Mouse (Mus musculus) CH12.LX (cell line): Measurements from ENCODE around the gene Slc31a1. TPM values are rescaled to one million over a fixed set of nuclear protein-coding genes. Genes with fewer than 3 reads are reported as not detected.

Experiments
- DNase-seq: peaks from one replicate; pipeline ENCODE4 v3.0.0-alpha.2; 2013; ENCODE audit errors: extremely low read depth
- H3K27ac ChIP-seq: 2 replicates; pipeline ENCODE4 v1.5.1; 2012; ENCODE audit warnings: low read depth, mild to moderate bottlenecking, control low read depth, moderate library complexity; ENCODE audit not compliant: insufficient read depth
- H3K27me3 ChIP-seq: replicated peaks from 2 replicates; pipeline ENCODE3; 2012; ENCODE audit warnings: inconsistent platforms
- H3K36me3 ChIP-seq, 2 experiments: replicated peaks in 1 of 2; 2 replicates each; pipeline versions ENCODE3 to v1.6.1; 2012; ENCODE audit warnings: inconsistent platforms in 1 of 2, low read length in 1 of 2, mild to moderate bottlenecking in 1 of 2, mixed read lengths in 1 of 2, moderate library complexity in 1 of 2; ENCODE audit not compliant: control insufficient read depth in 1 of 2, insufficient read depth in 1 of 2
- H3K4me1 ChIP-seq, 2 experiments: 2 replicates each; pipeline ENCODE4 v1.6.1; 2012; ENCODE audit warnings: inconsistent platforms in 1 of 2, moderate library complexity in 1 of 2; ENCODE audit not compliant: insufficient read depth in 2 of 2, control insufficient read depth in 1 of 2
- H3K4me2 ChIP-seq: 2 replicates; pipeline ENCODE4 v1.6.1; 2012; ENCODE audit warnings: low read depth, mild to moderate bottlenecking, control low read depth; ENCODE audit not compliant: poor library complexity, insufficient read depth, severe bottlenecking
- H3K4me3 ChIP-seq, 3 experiments: fragments of 150-350 bp in 1 of 3; sonication (generic) in 1 of 3; replicated peaks in 1 of 3; 2 replicates each; pipeline versions ENCODE3 to v1.5.1; 2011 to 2012; ENCODE audit warnings: low read depth in 2 of 3, low read length in 2 of 3, mild to moderate bottlenecking in 2 of 3, moderate library complexity in 2 of 3, control low read depth in 1 of 3, improper control_type of control experiment in 1 of 3, inconsistent platforms in 1 of 3, mixed read lengths in 1 of 3; ENCODE audit not compliant: poor library complexity in 1 of 3
- H3K79me2 ChIP-seq: replicated peaks from 2 replicates; pipeline ENCODE4 v1.6.1; 2012; ENCODE audit warnings: mild to moderate bottlenecking, moderate library complexity; ENCODE audit not compliant: control insufficient read depth, poor library complexity, insufficient read depth, severe bottlenecking; ENCODE audit errors: extremely low read depth
- H3K9ac ChIP-seq: 2 replicates; pipeline ENCODE4 v1.6.1; 2012; ENCODE audit warnings: low read depth, mild to moderate bottlenecking, control low read depth, moderate library complexity; ENCODE audit not compliant: insufficient read depth
- H3K9me3 ChIP-seq: replicated peaks from 2 replicates; pipeline ENCODE3; 2012; ENCODE audit warnings: low read length, inconsistent platforms, mixed read lengths
- CHD1 ChIP-seq: IDR thresholded peaks from 2 replicates; pipeline ENCODE4 v1.6.1; 2012; ENCODE audit warnings: low read depth, low read length, improper control_type of control experiment, inconsistent platforms
- CHD2 ChIP-seq: IDR thresholded peaks from 2 replicates; pipeline ENCODE4 v1.6.1; 2011; ENCODE audit warnings: low read length, improper control_type of control experiment
- CTCF ChIP-seq, 2 experiments: IDR thresholded peaks in 1 of 2; conservative IDR thresholded peaks in 1 of 2; 2 replicates each; pipeline ENCODE4 v1.5.1; 2011 to 2012; ENCODE audit warnings: low read depth in 2 of 2, low read length in 2 of 2, improper control_type of control experiment in 1 of 2, inconsistent platforms in 1 of 2, mild to moderate bottlenecking in 1 of 2, moderate library complexity in 1 of 2
- ELF1 ChIP-seq: IDR thresholded peaks from 2 replicates; pipeline ENCODE4 v1.6.1; 2014; ENCODE audit warnings: low read depth, mild to moderate bottlenecking, inconsistent platforms, low read length, improper control_type of control experiment
- EP300 ChIP-seq: IDR thresholded peaks from 2 replicates; pipeline ENCODE4 v1.6.1; 2011; ENCODE audit warnings: low read length, improper control_type of control experiment
- GABPA ChIP-seq: IDR thresholded peaks from 2 replicates; pipeline ENCODE4 v1.6.1; 2012; ENCODE audit warnings: low read depth, low read length, improper control_type of control experiment, inconsistent platforms; ENCODE audit not compliant: insufficient replicate concordance
- HCFC1 ChIP-seq: IDR thresholded peaks from 2 replicates; pipeline ENCODE4 v1.6.1; 2012; ENCODE audit warnings: low read depth, mild to moderate bottlenecking, inconsistent platforms, low read length, improper control_type of control experiment
- MAFK ChIP-seq: IDR thresholded peaks from 2 replicates; pipeline ENCODE4 v1.6.1; 2011; ENCODE audit warnings: low read length, improper control_type of control experiment; ENCODE audit not compliant: insufficient replicate concordance
- MAZ ChIP-seq: IDR thresholded peaks from 2 replicates; pipeline ENCODE4 v1.6.1; 2012; ENCODE audit warnings: low read depth, mild to moderate bottlenecking, inconsistent platforms, low read length, improper control_type of control experiment, moderate library complexity
- MEF2A ChIP-seq: IDR thresholded peaks from 2 replicates; pipeline ENCODE4 v1.6.1; 2014; ENCODE audit warnings: low read depth, mild to moderate bottlenecking, inconsistent platforms, low read length, improper control_type of control experiment, borderline replicate concordance
- NELFE ChIP-seq: IDR thresholded peaks from 2 replicates; pipeline ENCODE4 v1.6.1; 2011; ENCODE audit warnings: low read depth, low read length, improper control_type of control experiment
- NRF1 ChIP-seq: IDR thresholded peaks from 2 replicates; pipeline ENCODE4 v1.6.1; 2014; ENCODE audit warnings: low read depth, mild to moderate bottlenecking, inconsistent platforms, low read length, improper control_type of control experiment, moderate library complexity
- POLR2AphosphoS2 ChIP-seq: IDR thresholded peaks from 2 replicates; pipeline ENCODE4 v1.6.1; 2011; ENCODE audit warnings: low read depth, low read length, improper control_type of control experiment
- RCOR1 ChIP-seq: conservative IDR thresholded peaks from 2 replicates; pipeline ENCODE4 v1.6.1; 2012; ENCODE audit warnings: low read depth, mild to moderate bottlenecking, inconsistent platforms, low read length, improper control_type of control experiment
- SIN3A ChIP-seq: IDR thresholded peaks from 2 replicates; pipeline ENCODE4 v1.6.1; 2012; ENCODE audit warnings: low read length, improper control_type of control experiment, inconsistent platforms
- TBP ChIP-seq: conservative IDR thresholded peaks from 2 replicates; pipeline ENCODE4 v1.6.1; 2011; ENCODE audit warnings: low read depth, low read length, improper control_type of control experiment
- TCF12 ChIP-seq: IDR thresholded peaks from 2 replicates; pipeline ENCODE4 v1.6.1; 2014; ENCODE audit warnings: low read depth, mild to moderate bottlenecking, inconsistent platforms, low read length, improper control_type of control experiment
- UBTF ChIP-seq: IDR thresholded peaks from 2 replicates; pipeline ENCODE4 v1.6.1; 2012; ENCODE audit warnings: low read depth, mild to moderate bottlenecking, inconsistent platforms, low read length, improper control_type of control experiment, moderate library complexity
- USF1 ChIP-seq: IDR thresholded peaks from 2 replicates; pipeline ENCODE4 v1.6.1; 2014; ENCODE audit warnings: low read depth, mild to moderate bottlenecking, inconsistent platforms, low read length, improper control_type of control experiment
- dilution Hi-C: fragments of 300-500 bp; cut with MboI; formaldehyde crosslinking; loops from 2 replicates; pipeline ENCODE4 v1.14.3; 2020; ENCODE audit warnings: low sequenced_read_pairs; ENCODE audit not compliant: extremely low pct_unique_long_range_greater_than_20kb, extremely low pct_ligation_motif_present
- in situ Hi-C: fragments of 300-500 bp; cut with MboI; formaldehyde crosslinking; loops from 3 replicates; pipeline ENCODE4 v1.14.3; 2019; ENCODE audit warnings: low sequenced_read_pairs, low pct_ligation_motif_present, low pct_unique_long_range_greater_than_20kb, mixed read lengths
- polyA plus RNA-seq: library from polyadenylated mRNA; unstranded; fragments of >175 nt; gene quantifications from 2 replicates; pipeline ENCODE4 v1.2.1, GENCODE M21; 2012; ENCODE audit warnings: low read depth; ENCODE audit not compliant: insufficient read length
- total RNA-seq, 2 experiments: library from RNA; depleted of rRNA; stranded (reverse); fragments of 300-350 nt in 1 of 2; fragments of >200 nt in 1 of 2; gene quantifications; 2 replicates each; pipeline ENCODE4 v1.2.3; 2012 to 2014

The Slc31a1 gene
- total and polyA plus RNA-seq, 3 experiments: 14.0 to 32.5 (median 19.7) TPM

- TF ChIP-seq ELF1 (no peak), TCF12 (no peak), CHD1 (no peak), POLR2AphosphoS2 (peak; percentile 1; the same call in 1 of the 2 replicates), MAZ (peak; percentile 10; the same call in 1 of the 2 replicates)
- TF ChIP-seq, all 38 proteins: peak for 2
Measured at GRCm38 (mm10) chr4:62360805-62361455, 403 bp downstream of the Slc31a1 start.

GRCm38 (mm10) chr4:62361571-62361970 lies 1.0 kb downstream of the Slc31a1 start:
- peak overlapping the region; percentile 39 for H3K9ac ChIP-seq

More at GRCm38 (mm10) chr4:62360805-62361455, 403 bp downstream of the Slc31a1 start:
- Histone ChIP-seq H3K27ac (0 out of 2 replicates have a peak overlapping the region, but pooled peaks have one; percentile 3), H3K9ac (peak overlapping the region; percentile 78), H3K4me2 (peak overlapping the region; percentile 60), H3K27me3 (no peaks in the 10 kb centered on the region), H3K4me1 (peaks cover 2 to 37% of the 10 kb centered on the region in 2 experiments; a peak in 2 of 4 replicates), H3K36me3 (peaks cover 0 to 17% of the 10 kb centered on the region in 2 experiments), H3K79me2 (peaks cover 44% of the 10 kb centered on the region), H3K4me3 (peak overlapping the region; percentile 86 to 98 (median 86)), H3K9me3 (no peaks in the 10 kb centered on the region)
- in situ Hi-C loops: no loop called here
- dilution Hi-C loops: no loop called here
- no peak for DNase-seq

GRCm38 (mm10) chr4:62361997-62362396 lies 1.5 kb downstream of the Slc31a1 start:
- H3K4me1 ChIP-seq: peaks cover 2 to 31% of the 10 kb centered on the region in 2 experiments; a peak in 2 of 4 replicates
- in situ Hi-C loops: no loop called here

More at GRCm38 (mm10) chr4:62361571-62361970, 1.0 kb downstream of the Slc31a1 start:
- TF ChIP-seq GABPA (no peak), MAFK (no peak), POLR2AphosphoS2 (no peak), EP300 (no peak), RCOR1 (no peak), NRF1 (no peak), NELFE (no peak), HCFC1 (no peak), CTCF (conservative IDR thresholded peaks at IDR 0.05 in 1 of 2, IDR thresholded peaks at IDR 0.05 in 1 of 2; ENCODE audit: low read depth in 2 of 2, low read length in 2 of 2) (no peak), MEF2A (no peak), CHD2 (no peak), UBTF (no peak), MAZ (no peak), TCF12 (no peak)
- H3K79me2 ChIP-seq: peaks cover 38% of the 10 kb centered on the region
- no peaks in the 10 kb centered on the region for H3K9me3 ChIP-seq
- H3K4me1 ChIP-seq: peaks cover 2 to 35% of the 10 kb centered on the region in 2 experiments; a peak in 2 of 4 replicates
- no peak for DNase-seq
- in situ Hi-C loops (no loop called here), dilution Hi-C loops (no loop called here)
- H3K4me3 ChIP-seq: peak overlapping the region; percentile 86 to 98 (median 86)
- no peaks in the 10 kb centered on the region for H3K27me3 ChIP-seq
- H3K4me2 ChIP-seq: peak overlapping the region; percentile 60
- H3K36me3 ChIP-seq: peaks cover 0 to 15% of the 10 kb centered on the region in 2 experiments
- no peak overlapping the region for H3K27ac ChIP-seq

More at GRCm38 (mm10) chr4:62361997-62362396, 1.5 kb downstream of the Slc31a1 start:
- Histone ChIP-seq H3K4me2 (peak overlapping the region; percentile 60), H3K27me3 (no peaks in the 10 kb centered on the region), H3K9me3 (no peaks in the 10 kb centered on the region), H3K4me3 (peak overlapping the region in 2 of 3 experiments; percentile 86 to 98), H3K79me2 (peaks cover 34% of the 10 kb centered on the region), H3K27ac (no peak overlapping the region), H3K36me3 (peaks cover 0 to 11% of the 10 kb centered on the region in 2 experiments), H3K9ac (peak overlapping the region; percentile 39)
- TF ChIP-seq TBP (no peak), SIN3A (0 out of 2 replicates have a peak, but pooled peaks have one; percentile 55), USF1 (no peak)
- dilution Hi-C loops: no loop called here
- no peak for DNase-seq
